Mouse (Mus musculus) midbrain, embryonic 14.5 days (tissue): ENCODE measurements around the gene Sox6. TPM values are rescaled to one million over a fixed set of nuclear protein-coding genes. Genes with fewer than 3 reads are reported as not detected.
A peak's percentile ranks its signal among the peaks of the same experiment; 100 is the strongest.

Experiments used
- ATAC-seq: fragments of 200-750 bp; cut with Nextera tagmentation; 2 replicates; pipeline ENCODE4 v1.8.0; 2017; ENCODE audit warnings: moderate number of reproducible peaks, moderate library complexity; ENCODE audit not compliant: low FRiP score, low TSS enrichment
- DNase-seq: peaks from one replicate; pipeline ENCODE4 v3.0.0-alpha.2; 2015
- H3K27ac ChIP-seq: fragments of 300-500 bp; sonication (generic); replicated peaks from 2 replicates; pipeline ENCODE4 v1.5.1; 2014; ENCODE audit warnings: mild to moderate bottlenecking, low read depth, low read length, moderate library complexity
- H3K27me3 ChIP-seq: fragments of 300-500 bp; sonication (generic); 2 replicates; pipeline ENCODE4 v1.6.1; 2014; ENCODE audit warnings: low read length, control low read depth, mixed read lengths; ENCODE audit not compliant: control insufficient read depth, insufficient read depth
- H3K36me3 ChIP-seq: fragments of 300-500 bp; sonication (generic); 2 replicates; pipeline ENCODE4 v1.6.1; 2014; ENCODE audit warnings: low read length, control low read depth; ENCODE audit not compliant: control insufficient read depth, insufficient read depth
- H3K4me1 ChIP-seq: fragments of 300-500 bp; sonication (generic); 2 replicates; pipeline ENCODE4 v1.6.1; 2014; ENCODE audit warnings: mild to moderate bottlenecking, antibody characterized with exemption, low read length, control low read depth; ENCODE audit not compliant: control insufficient read depth, insufficient read depth
- H3K4me2 ChIP-seq: fragments of 300-500 bp; sonication (generic); 2 replicates; pipeline ENCODE4 v1.6.1; 2014; ENCODE audit warnings: mild to moderate bottlenecking, low read length, moderate library complexity
- H3K4me3 ChIP-seq: fragments of 300-500 bp; sonication (generic); replicated peaks from 2 replicates; pipeline ENCODE4 v1.5.1; 2014; ENCODE audit warnings: low read depth, low read length
- H3K9ac ChIP-seq: fragments of 300-500 bp; sonication (generic); replicated peaks from 2 replicates; pipeline ENCODE4 v1.6.1; 2014; ENCODE audit warnings: mild to moderate bottlenecking, low read length, moderate library complexity
- H3K9me3 ChIP-seq: fragments of 300-500 bp; sonication (generic); 2 replicates; pipeline ENCODE4 v1.6.1; 2016; ENCODE audit warnings: low read length, control low read depth, mixed read lengths; ENCODE audit not compliant: control insufficient read depth
- WGBS: fragments of 180-500 bp; shearing (Covaris S2); extraction: QIAGEN DNeasy Blood & Tissue Kit; methylation state at CpG from one replicate; pipeline ENCODE4 v1.1.7; 2014; 5-methylcytosine and 5-hydroxymethylcytosine counted together
- polyA plus RNA-seq: library from polyadenylated mRNA; unstranded; fragments of >200 nt; fragmentation: Nextera tagmentation; extraction: Ambion mirVana; gene quantifications from 2 replicates; pipeline ENCODE4 v1.2.1, GENCODE M21; 2014

Sox6 gene
- polyA plus RNA-seq, 1 experiment from 2014 or later: 52.1 TPM

DNA sequence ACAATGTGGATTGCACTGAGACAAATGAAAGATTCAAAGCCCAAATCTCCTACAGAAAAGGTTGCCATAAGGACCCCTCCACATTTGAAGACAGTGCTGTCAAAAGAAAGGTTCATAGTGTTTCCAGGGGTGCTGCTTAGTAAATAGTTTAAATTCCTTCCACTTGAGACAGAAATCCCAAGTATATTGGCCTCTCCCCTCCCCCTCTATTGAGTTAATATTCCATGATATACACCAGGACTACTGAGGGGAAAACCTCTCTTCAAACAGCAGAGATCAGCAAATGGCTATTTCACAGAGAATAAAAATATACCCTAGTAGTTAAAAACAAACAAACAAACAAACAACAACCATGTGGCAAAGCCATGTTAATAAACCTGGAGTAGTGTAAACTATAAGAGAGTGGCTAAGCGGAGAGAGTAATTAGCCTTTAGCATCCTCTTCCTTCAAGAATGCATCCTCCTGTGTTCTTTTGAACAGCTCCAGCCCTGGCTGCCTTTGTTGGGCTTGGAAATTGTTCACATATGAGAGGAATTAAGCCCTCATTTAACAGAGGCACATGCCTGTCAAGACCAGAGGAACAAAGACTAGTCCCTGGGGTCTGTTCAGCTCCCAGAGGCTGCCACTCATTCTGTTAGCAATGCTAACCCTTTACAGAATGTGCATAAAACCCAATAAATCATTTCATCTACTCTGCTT is 393.2 kb downstream of the Sox6 start:
- Histone ChIP-seq H3K4me2 (no peak overlapping the region), H3K36me3 (no peaks in the 10 kb centered on the region), H3K9ac (no peak overlapping the region), H3K9me3 (no peaks in the 10 kb centered on the region), H3K27me3 (no peaks in the 10 kb centered on the region), H3K4me3 (no peak overlapping the region), H3K4me1 (peaks cover 18% of the 10 kb centered on the region), H3K27ac (peak overlapping the region; percentile 27)
- WGBS: 12% methylated on average over 1 of the region's 1 CpGs
- DNase-seq: peak; percentile 75
- peak; percentile 67; the same call in 1 of the 2 replicates for ATAC-seq

DNA sequence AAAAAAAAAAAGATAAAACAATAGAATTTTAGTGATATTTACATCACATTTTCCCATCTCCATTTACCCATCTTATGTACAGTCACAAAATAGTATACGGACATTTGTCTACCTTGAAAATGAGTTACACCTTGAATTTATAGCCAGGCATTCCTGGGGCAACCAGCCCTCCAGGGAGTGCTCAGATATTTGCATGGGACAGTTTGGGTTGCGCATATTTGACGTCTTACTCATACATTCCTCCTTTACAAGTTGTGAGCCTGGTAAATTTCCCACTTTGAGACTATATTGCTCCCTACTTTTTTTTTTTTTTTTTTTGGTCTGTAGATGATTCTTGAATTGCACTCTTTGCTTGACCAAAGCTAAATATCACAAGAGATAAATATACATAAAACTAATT is 407.9 kb downstream of the Sox6 start:
- H3K36me3 ChIP-seq: no peaks in the 10 kb centered on the region
- 93% methylated on average over 3 of the region's 3 CpGs for WGBS
- H3K4me1 ChIP-seq: 0 out of 2 replicates have a peak, but pooled peaks cover 2% of the 10 kb centered on the region
- no peak overlapping the region for H3K4me3 ChIP-seq
- H3K27me3 ChIP-seq: no peaks in the 10 kb centered on the region
- no peak overlapping the region for H3K9ac ChIP-seq
- H3K4me2 ChIP-seq: no peak overlapping the region
- no peak for DNase-seq
- no peak overlapping the region for H3K27ac ChIP-seq
- no peaks in the 10 kb centered on the region for H3K9me3 ChIP-seq
- no peak for ATAC-seq

DNA sequence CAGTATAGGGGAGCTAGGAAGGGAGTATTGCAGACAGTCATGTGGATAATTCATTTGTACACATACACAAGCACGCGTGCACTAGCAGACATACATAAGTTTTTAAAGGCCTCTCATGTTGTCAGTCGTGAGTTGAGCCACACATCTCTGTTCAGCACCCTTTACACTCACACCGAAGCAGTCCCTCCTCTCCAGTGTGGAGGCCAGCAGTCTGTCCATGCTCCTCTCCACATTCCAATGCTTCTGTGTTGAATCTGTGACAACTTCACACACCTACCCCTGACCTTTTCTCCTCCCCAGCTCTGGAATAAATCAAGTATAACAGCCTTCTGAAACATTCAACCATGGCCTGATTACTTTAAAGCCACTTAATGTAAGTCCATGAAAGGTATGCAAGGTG is 408.3 kb downstream of the Sox6 start:
- no peak overlapping the region for H3K27ac ChIP-seq
- H3K9me3 ChIP-seq: no peaks in the 10 kb centered on the region
- no peaks in the 10 kb centered on the region for H3K27me3 ChIP-seq
- no peak overlapping the region for H3K4me3 ChIP-seq
- 89% methylated on average over 4 of the region's 4 CpGs for WGBS
- H3K4me1 ChIP-seq: peaks cover 6% of the 10 kb centered on the region; the same call in 1 of the 2 replicates
- H3K4me2 ChIP-seq: no peak overlapping the region
- no peak overlapping the region for H3K9ac ChIP-seq
- ATAC-seq: no peak
- DNase-seq: no peak
- H3K36me3 ChIP-seq: no peaks in the 10 kb centered on the region

DNA sequence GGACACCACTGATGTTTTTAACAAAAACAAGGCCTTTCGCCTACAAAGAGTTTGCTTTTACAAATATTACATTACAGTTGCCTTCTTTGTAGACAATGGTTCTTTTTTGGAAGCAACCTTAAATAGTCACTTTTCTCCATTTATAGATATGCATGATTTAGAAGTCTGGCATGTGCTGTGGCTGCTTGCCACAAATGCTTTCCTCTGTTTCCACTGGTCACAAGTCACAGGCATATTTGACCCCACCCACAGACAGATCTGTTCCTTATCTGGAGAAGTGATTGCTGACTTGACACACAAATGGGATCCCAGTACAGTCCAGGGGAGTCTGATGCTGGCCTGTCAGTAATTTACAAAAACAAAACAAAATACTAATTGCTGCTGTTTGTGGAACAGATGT is 409.8 kb downstream of the Sox6 start:
- DNase-seq: no peak
- no peak for ATAC-seq
- no peaks in the 10 kb centered on the region for H3K27me3 ChIP-seq
- no peak overlapping the region for H3K9ac ChIP-seq
- H3K4me2 ChIP-seq: no peak overlapping the region
- H3K9me3 ChIP-seq: no peaks in the 10 kb centered on the region
- WGBS: 98% methylated on average over 1 of the region's 1 CpGs
- no peak overlapping the region for H3K4me3 ChIP-seq
- H3K27ac ChIP-seq: no peak overlapping the region
- no peaks in the 10 kb centered on the region for H3K36me3 ChIP-seq
- peaks cover 16% of the 10 kb centered on the region; the same call in 1 of the 2 replicates for H3K4me1 ChIP-seq

DNA sequence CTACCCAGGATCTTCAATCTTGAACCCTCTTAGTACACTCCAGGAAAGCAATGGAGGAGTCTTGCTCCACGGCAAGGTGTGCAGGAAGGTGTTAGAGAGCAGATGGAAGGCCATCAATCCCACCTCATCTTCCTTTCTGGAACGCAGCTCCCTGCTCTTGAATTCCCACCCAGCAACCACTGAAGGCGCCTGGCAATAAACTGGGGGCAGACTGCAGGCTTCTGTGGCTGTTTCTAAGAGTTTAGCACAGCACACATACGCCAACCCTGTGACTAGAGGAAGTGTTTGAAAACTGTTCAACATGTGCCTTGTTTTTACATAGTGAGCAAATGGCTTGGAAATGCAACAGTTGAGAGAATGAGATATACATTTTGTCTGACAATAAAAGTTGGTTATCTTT is 412.6 kb downstream of the Sox6 start:
- Histone ChIP-seq H3K27me3 (no peaks in the 10 kb centered on the region), H3K4me2 (no peak overlapping the region), H3K36me3 (no peaks in the 10 kb centered on the region), H3K27ac (no peak overlapping the region), H3K4me1 (peaks cover 16% of the 10 kb centered on the region; the same call in 1 of the 2 replicates), H3K4me3 (no peak overlapping the region), H3K9ac (no peak overlapping the region), H3K9me3 (no peaks in the 10 kb centered on the region)
- WGBS: 85% methylated on average over 4 of the region's 4 CpGs
- ATAC-seq: no peak
- no peak for DNase-seq

DNA sequence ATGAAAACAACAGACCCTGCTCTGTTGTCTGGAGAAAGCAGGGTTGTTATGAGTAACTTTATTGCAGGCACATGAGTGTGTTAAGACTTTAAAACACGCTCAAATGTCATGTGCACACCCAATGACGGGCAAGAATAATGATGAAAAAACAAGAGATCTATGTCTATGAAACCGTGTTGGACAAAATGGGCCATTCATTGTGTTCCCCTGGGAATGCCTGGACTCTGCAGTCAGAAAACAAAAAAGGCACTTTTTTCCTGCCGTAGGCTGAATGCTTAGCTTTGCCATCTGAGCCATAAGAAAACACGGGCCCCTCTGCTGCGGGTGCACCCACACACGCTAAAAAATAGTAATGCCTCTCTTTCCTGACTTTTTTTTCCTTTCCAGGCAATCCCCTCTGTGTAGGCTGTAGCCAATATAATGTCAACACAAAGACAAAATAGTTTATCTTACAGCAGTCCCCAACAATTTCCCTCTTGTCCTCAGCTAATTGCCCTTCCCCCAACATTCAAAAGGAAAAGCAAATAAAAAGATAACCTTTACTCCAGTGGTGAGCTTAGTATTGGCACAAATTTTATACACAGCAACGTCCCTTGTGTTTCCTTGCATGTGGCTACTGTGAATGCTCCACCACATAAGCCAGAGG is 413.6 kb downstream of the Sox6 start:
- H3K4me3 ChIP-seq: no peak overlapping the region
- H3K4me2 ChIP-seq: no peak overlapping the region
- 24% methylated on average over 8 of the region's 8 CpGs for WGBS
- no peaks in the 10 kb centered on the region for H3K36me3 ChIP-seq
- H3K27ac ChIP-seq: no peak overlapping the region
- no peaks in the 10 kb centered on the region for H3K27me3 ChIP-seq
- no peaks in the 10 kb centered on the region for H3K9me3 ChIP-seq
- no peak for ATAC-seq
- no peak overlapping the region for H3K9ac ChIP-seq
- peak; percentile 72 for DNase-seq
- peaks cover 16% of the 10 kb centered on the region; the same call in 1 of the 2 replicates for H3K4me1 ChIP-seq

DNA sequence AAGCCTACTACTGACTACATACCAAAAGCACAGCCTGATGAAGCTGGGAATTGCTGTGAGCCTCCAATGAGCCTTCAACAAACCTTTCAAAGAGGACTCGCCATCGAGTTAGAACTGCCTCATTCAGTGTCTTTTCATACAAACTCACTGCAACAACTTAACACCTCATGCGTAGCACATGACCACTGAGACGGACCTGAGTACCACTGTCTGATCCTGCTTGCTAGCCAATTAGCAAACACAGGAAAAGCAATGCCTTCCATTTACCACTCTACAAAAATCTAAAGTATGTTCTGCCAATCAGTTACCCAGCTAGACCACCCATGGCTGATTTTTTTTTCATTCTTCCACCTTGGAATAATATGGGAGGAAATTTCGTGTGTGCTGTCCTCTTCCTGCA is 414.1 kb downstream of the Sox6 start:
- H3K27ac ChIP-seq: no peak overlapping the region
- H3K9me3 ChIP-seq: no peaks in the 10 kb centered on the region
- DNase-seq: no peak
- H3K4me2 ChIP-seq: no peak overlapping the region
- peaks cover 16% of the 10 kb centered on the region; the same call in 1 of the 2 replicates for H3K4me1 ChIP-seq
- no peak overlapping the region for H3K9ac ChIP-seq
- 54% methylated on average over 5 of the region's 5 CpGs for WGBS
- no peak overlapping the region for H3K4me3 ChIP-seq
- H3K27me3 ChIP-seq: no peaks in the 10 kb centered on the region
- H3K36me3 ChIP-seq: no peaks in the 10 kb centered on the region
- no peak for ATAC-seq

DNA sequence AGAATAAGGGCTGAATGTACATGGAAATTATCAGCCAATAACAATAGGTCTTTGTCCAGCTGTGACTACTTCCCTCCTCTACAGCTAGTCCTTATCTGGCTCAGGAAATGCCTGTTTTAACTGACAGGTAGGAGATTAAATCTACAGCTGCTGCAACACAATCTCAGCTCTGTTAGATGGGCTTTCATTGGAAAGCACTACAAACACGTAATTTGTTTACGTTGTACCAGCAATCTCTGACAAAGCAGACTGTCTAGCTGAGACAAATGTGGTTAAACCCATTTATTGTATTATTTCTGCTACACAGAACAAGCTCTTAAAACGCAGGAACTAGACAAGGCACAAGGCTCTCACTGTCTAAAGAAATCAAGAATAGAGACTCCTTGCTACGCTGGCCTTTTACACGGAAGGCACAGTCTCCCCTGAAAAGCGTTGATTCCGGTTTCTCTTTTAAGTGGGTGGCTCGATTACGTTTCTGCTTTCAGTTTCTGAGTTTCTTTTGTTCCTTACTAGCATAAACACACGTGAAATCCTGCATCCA is 422.8 kb downstream of the Sox6 start:
- Histone ChIP-seq H3K27ac (peak overlapping the region; percentile 52; the same call in 1 of the 2 replicates), H3K9me3 (no peaks in the 10 kb centered on the region), H3K27me3 (no peaks in the 10 kb centered on the region), H3K4me2 (peak overlapping the region; percentile 40), H3K4me1 (peaks cover 12% of the 10 kb centered on the region; the same call in 1 of the 2 replicates), H3K36me3 (no peaks in the 10 kb centered on the region), H3K4me3 (no peak overlapping the region), H3K9ac (no peak overlapping the region; the same call in 1 of the 2 replicates)
- ATAC-seq: no peak
- peak; percentile 58 for DNase-seq
- WGBS: 38% methylated on average over 10 of the region's 10 CpGs
